ENCODE assay signal across 11 mouse cellular contexts in the genomic region with DNA sequence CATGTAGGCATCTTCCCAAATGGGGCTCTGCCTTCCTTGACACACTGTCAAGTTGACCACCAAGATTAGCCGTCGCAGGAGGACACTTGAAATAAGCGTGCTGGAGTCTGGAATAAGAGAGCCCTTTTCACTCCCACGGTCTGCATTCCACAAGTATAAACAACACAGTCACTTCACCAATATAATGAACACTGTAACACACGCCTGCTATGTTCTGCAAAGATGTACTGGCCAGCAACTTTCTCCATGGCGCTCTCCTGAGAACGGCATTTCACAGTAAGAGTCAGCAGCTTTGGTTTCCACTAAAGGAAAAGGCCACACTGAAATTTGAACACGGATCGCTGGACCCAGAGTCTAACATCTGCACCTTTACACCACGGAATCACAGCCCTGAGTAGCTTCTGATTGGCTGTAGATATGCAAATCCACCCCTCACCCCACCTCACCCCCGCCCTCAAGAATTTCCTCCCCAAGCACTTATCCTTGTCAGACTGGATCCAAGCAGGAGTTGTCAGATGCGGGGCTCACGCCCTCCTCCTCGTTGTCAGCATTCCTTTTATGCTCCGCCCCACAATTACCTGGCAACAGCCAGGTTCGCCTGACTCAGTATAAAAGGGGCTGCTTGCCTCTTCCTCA. TPM values are rescaled to one million over a fixed set of nuclear protein-coding genes. Genes with fewer than 3 reads are reported as not detected.
DNase-seq lines count a peak whose midpoint lies in the region; ATAC-seq and TF ChIP-seq lines count a peak whose summit lies in the region.
"Had no signal": no experiment of that assay in that cellular context is flagged by ENCODE, and none has a peak within 500 bp of the region (broad histone marks: within the 10 kb centered on the region; RNA-seq: fewer than 3 reads in every experiment).

No protein-coding gene starts in this region.

- ATAC-seq in hindbrain, postnatal 0 days: no peak
- ATAC-seq in lung, embryonic 16.5 days (ENCODE audit: low read depth): peak; percentile 82
- ATAC-seq: Patski had no signal

- no peak overlapping the region for H3K4me3 ChIP-seq in hindbrain, postnatal 0 days (ENCODE audit: low read length)
- H3K4me3 ChIP-seq in lung, embryonic 16.5 days (ENCODE audit: low read length): peak overlapping the region; percentile 20

- peak; percentile 30 for DNase-seq in urinary bladder, postnatal 14 days (ENCODE audit: low spot score)
- DNase-seq in urinary bladder, postnatal 4 days (ENCODE audit: low spot score in 2 of 2): no peak
- peak; percentile 2 for DNase-seq in hindbrain, postnatal 0 days (ENCODE audit: low spot score)
- DNase-seq in yolk sac, embryonic 10.5 days (ENCODE audit: low spot score): peak; percentile 91
- DNase-seq in cerebellum, postnatal 4 days (ENCODE audit: low spot score in 2 of 2): no peak
- DNase-seq in layer of hippocampus, adult 8-10 months (ENCODE audit: low spot score in 2 of 2): no peak
- DNase-seq in cerebellum, adult 11-12 months: no peak
- DNase-seq: thymus, postnatal 14 days had no signal

- WGBS in hindbrain, postnatal 0 days: 9% methylated on average over 16 of the region's 16 CpGs
- 6% methylated on average over 16 of the region's 16 CpGs for WGBS in lung, embryonic 16.5 days

- no peak overlapping the region for H3K27ac ChIP-seq in hindbrain, postnatal 0 days
- peak overlapping the region; percentile 74 for H3K27ac ChIP-seq in lung, embryonic 16.5 days (ENCODE audit: low read length)

- no peak overlapping the region for H3K4me2 ChIP-seq in hindbrain, postnatal 0 days (ENCODE audit: low read depth, low read length)
- H3K4me2 ChIP-seq in lung, embryonic 16.5 days (ENCODE audit: low read depth, low read length): peak overlapping the region; percentile 40

- no peak overlapping the region for H3K9ac ChIP-seq in hindbrain, postnatal 0 days (replicated peaks; ENCODE audit: low read length)
- no peak overlapping the region for H3K9ac ChIP-seq in lung, embryonic 16.5 days (ENCODE audit: low read length)

- no peaks in the 10 kb centered on the region for H3K36me3 ChIP-seq in hindbrain, postnatal 0 days (ENCODE audit: insufficient read depth, low read length)
- H3K36me3 ChIP-seq in lung, embryonic 16.5 days (ENCODE audit: control insufficient read depth, insufficient read depth, low read length): no peaks in the 10 kb centered on the region

- no peaks in the 10 kb centered on the region for H3K9me3 ChIP-seq in hindbrain, postnatal 0 days (ENCODE audit: low read length)
- no peaks in the 10 kb centered on the region for H3K9me3 ChIP-seq in lung, embryonic 16.5 days (ENCODE audit: control insufficient read depth, low read length)

- no peaks in the 10 kb centered on the region for H3K4me1 ChIP-seq in hindbrain, postnatal 0 days (ENCODE audit: insufficient read depth, low read length)
- peaks cover 13% of the 10 kb centered on the region for H3K4me1 ChIP-seq in lung, embryonic 16.5 days (replicated peaks; ENCODE audit: control insufficient read depth, insufficient read depth, low read length)

- TF ChIP-seq CTCF in hindbrain, postnatal 0 days (IDR thresholded peaks at IDR 0.05; ENCODE audit: low read depth): no peak

- no peaks in the 10 kb centered on the region for H3K27me3 ChIP-seq in hindbrain, postnatal 0 days (ENCODE audit: insufficient read depth, low read length)
- no peaks in the 10 kb centered on the region for H3K27me3 ChIP-seq in lung, embryonic 16.5 days (ENCODE audit: control insufficient read depth, insufficient read depth, low read depth, low read length)
- H3K27me3 ChIP-seq: Patski had no signal

RNA-seq across cellular contexts. Expression of a gene that starts 9.2 kb away (rescaled TPM):
- total RNA-seq in hindbrain, postnatal 0 days (2014; rRNA removed): not detected in 2 replicates
- polyA plus RNA-seq in hindbrain, postnatal 0 days (2015; fragmentation: Nextera tagmentation; extraction: Ambion mirVana): not detected in 2 replicates
- not detected in 2 replicates for polyA plus RNA-seq in lung, embryonic 16.5 days (2015; fragmentation: Nextera tagmentation; extraction: Ambion mirVana)
- total RNA-seq in layer of hippocampus, adult 8-10 months (2022): not detected
- total RNA-seq: left cerebral cortex, postnatal 25 days had no signal
- polyA plus RNA-seq: Patski had no signal

RNA-seq across cellular contexts. Expression of a gene that starts 25.7 kb away (rescaled TPM):
- 21.6 and 22.0 TPM in 2 replicates for total RNA-seq in hindbrain, postnatal 0 days (2014; rRNA removed)
- 15.9 and 16.1 TPM in 2 replicates for polyA plus RNA-seq in hindbrain, postnatal 0 days (2015; fragmentation: Nextera tagmentation; extraction: Ambion mirVana)
- 4.9 and 5.2 TPM in 2 replicates for polyA plus RNA-seq in lung, embryonic 16.5 days (2015; fragmentation: Nextera tagmentation; extraction: Ambion mirVana)
- total RNA-seq in layer of hippocampus, adult 8-10 months (2022): 10 to 100 TPM; 27.4 to 46.3 (median 35.7) TPM

RNA-seq across cellular contexts. Expression of a gene that starts 55.1 kb away (rescaled TPM):
- total RNA-seq in hindbrain, postnatal 0 days (2014; rRNA removed): 0.68 and 0.84 TPM in 2 replicates
- 0.88 and 1.3 TPM in 2 replicates for polyA plus RNA-seq in hindbrain, postnatal 0 days (2015; fragmentation: Nextera tagmentation; extraction: Ambion mirVana)
- 3.9 and 5.3 TPM in 2 replicates for polyA plus RNA-seq in lung, embryonic 16.5 days (2015; fragmentation: Nextera tagmentation; extraction: Ambion mirVana)
- 1 to 10 TPM; 4.2 to 6.9 (median 5.8) TPM for total RNA-seq in layer of hippocampus, adult 8-10 months (2022)

Comparison
In these comparisons a context has a peak if more than half of its experiments do, and no peak if none do; other contexts are left out.
1. DNase-seq: peak in urinary bladder, postnatal 14 days (single experiment), hindbrain, postnatal 0 days (single experiment) and yolk sac, embryonic 10.5 days (single experiment); none in urinary bladder, postnatal 4 days (0 of 2), cerebellum, postnatal 4 days (0 of 2), layer of hippocampus, adult 8-10 months (0 of 2) and cerebellum, adult 11-12 months (single experiment).